Mouse (Mus musculus): ENCODE data around the gene Hcn1. TPM values are rescaled to one million over a fixed set of nuclear protein-coding genes. Genes with fewer than 3 reads are reported as not detected.

Hcn1 gene
- 0.26 and 0.37 TPM in 2 replicates for polyA plus RNA-seq (2012; rRNA removed)

- Histone ChIP-seq H3K27ac (ENCODE audit: control insufficient read depth, insufficient read depth, low read depth, low read length) (no peak within 1 kb of the TSS), H3K4me1 (ENCODE audit: control insufficient read depth, insufficient read depth, low read length) (peaks cover 6% of the 10 kb centered on the region; the same call in 1 of the 2 replicates), H3K36me3 (ENCODE audit: control insufficient read depth, insufficient read depth, low read length) (no peaks in the 10 kb centered on the region), H3K27me3 (ENCODE audit: control insufficient read depth, insufficient read depth, low read length) (0 out of 2 replicates have a peak, but pooled peaks cover 2% of the 10 kb centered on the region), H3K4me3 (ENCODE audit: control insufficient read depth, low read depth, low read length) (peak within 1 kb of the TSS; percentile 67)
- peak; percentile 81 for TF ChIP-seq CTCF (IDR thresholded peaks at IDR 0.05; ENCODE audit: control insufficient read depth, insufficient read depth, insufficient replicate concordance, low read depth, low read length)
- no peak for TF ChIP-seq POLR2A (IDR thresholded peaks at IDR 0.05; ENCODE audit: control insufficient read depth, low read depth, low read length)
Observed at GRCm38 (mm10) chr13:117602181-117602580, at the start of gene Hcn1. TSS of gene Hcn1 (plus strand) at chr13:117602320.

DNA sequence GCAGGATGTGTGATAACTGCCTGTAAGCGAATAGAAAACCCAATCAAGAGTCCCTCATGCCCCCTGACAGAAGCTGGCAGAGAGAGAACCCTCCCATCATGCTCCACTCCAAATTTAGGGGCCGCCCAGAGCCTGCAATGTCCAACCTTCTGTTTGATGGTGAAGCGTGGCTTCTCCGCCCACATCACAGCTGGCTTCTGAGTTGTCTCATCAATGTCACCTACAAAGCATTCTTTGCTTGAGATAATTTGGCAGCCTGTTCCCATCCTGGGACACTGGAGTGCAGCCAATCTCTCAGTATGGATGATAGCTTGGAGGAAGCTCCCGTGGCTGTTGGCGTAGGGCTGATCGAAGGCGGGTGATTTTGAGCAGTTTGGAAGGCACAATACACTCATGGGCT is 34.9 kb upstream of the Hcn1 start:
- no peaks in the 10 kb centered on the region for H3K27me3 ChIP-seq (ENCODE audit: control insufficient read depth, insufficient read depth, low read length)
- no peak overlapping the region for H3K27ac ChIP-seq (ENCODE audit: control insufficient read depth, insufficient read depth, low read depth, low read length)
- H3K36me3 ChIP-seq (ENCODE audit: control insufficient read depth, insufficient read depth, low read length): no peaks in the 10 kb centered on the region
- H3K4me1 ChIP-seq (ENCODE audit: control insufficient read depth, insufficient read depth, low read length): peaks cover 7% of the 10 kb centered on the region
- TF ChIP-seq POLR2A (IDR thresholded peaks at IDR 0.05; ENCODE audit: control insufficient read depth, low read depth, low read length): no peak
- no peak for TF ChIP-seq CTCF (IDR thresholded peaks at IDR 0.05; ENCODE audit: control insufficient read depth, insufficient read depth, insufficient replicate concordance, low read depth, low read length)
- no peak overlapping the region for H3K4me3 ChIP-seq (ENCODE audit: control insufficient read depth, low read depth, low read length)

GRCm38 (mm10) chr13:117571747-117572146 is 30.4 kb upstream of the Hcn1 start:
- H3K27ac ChIP-seq (ENCODE audit: control insufficient read depth, insufficient read depth, low read depth, low read length): no peak overlapping the region
- no peak overlapping the region for H3K4me3 ChIP-seq (ENCODE audit: control insufficient read depth, low read depth, low read length)
- no peaks in the 10 kb centered on the region for H3K27me3 ChIP-seq (ENCODE audit: control insufficient read depth, insufficient read depth, low read length)
- peaks cover 7% of the 10 kb centered on the region for H3K4me1 ChIP-seq (ENCODE audit: control insufficient read depth, insufficient read depth, low read length)
- H3K36me3 ChIP-seq (ENCODE audit: control insufficient read depth, insufficient read depth, low read length): no peaks in the 10 kb centered on the region
- no peak for TF ChIP-seq POLR2A (IDR thresholded peaks at IDR 0.05; ENCODE audit: control insufficient read depth, low read depth, low read length)
- no peak for TF ChIP-seq CTCF (IDR thresholded peaks at IDR 0.05; ENCODE audit: control insufficient read depth, insufficient read depth, insufficient replicate concordance, low read depth, low read length)

DNA sequence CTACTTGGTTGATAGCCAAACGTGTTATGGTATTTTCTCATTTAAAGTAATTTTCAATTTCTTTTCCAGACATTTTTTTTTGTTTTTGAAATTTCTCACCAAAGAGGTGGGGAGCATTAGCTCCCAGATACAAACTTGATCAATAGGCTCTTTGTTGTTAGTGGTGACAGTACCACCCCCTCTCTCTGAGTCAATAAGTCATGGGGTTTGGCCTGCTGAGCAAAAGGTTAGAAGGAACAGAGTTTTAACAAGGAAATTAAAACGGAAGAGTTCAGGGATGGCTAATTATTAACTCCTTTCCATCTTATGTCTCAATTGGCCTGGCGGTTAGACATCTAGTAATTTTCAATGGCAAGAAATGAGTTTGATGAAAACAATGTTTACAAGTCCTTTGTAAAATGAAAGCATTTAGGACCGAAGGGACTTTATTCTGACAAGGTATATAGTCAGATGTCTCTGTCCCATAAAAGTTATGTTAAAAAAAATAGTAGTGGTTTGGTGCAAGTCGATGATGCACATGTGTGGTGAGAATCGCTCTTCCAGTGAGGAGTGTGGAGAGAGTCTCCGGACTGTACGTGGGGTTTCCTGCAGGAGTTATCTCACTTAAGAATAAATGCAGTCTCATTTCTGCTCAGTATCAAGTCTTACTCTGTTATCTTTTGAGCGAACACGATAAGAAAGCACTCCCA is 7.5 kb upstream of the Hcn1 start:
- Histone ChIP-seq H3K4me1 (ENCODE audit: control insufficient read depth, insufficient read depth, low read length) (peaks cover 2% of the 10 kb centered on the region; the same call in 1 of the 2 replicates), H3K4me3 (ENCODE audit: control insufficient read depth, low read depth, low read length) (no peak overlapping the region), H3K27me3 (ENCODE audit: control insufficient read depth, insufficient read depth, low read length) (no peaks in the 10 kb centered on the region), H3K36me3 (ENCODE audit: control insufficient read depth, insufficient read depth, low read length) (no peaks in the 10 kb centered on the region), H3K27ac (ENCODE audit: control insufficient read depth, insufficient read depth, low read depth, low read length) (no peak overlapping the region)
- TF ChIP-seq CTCF (IDR thresholded peaks at IDR 0.05; ENCODE audit: control insufficient read depth, insufficient read depth, insufficient replicate concordance, low read depth, low read length): no peak

DNA sequence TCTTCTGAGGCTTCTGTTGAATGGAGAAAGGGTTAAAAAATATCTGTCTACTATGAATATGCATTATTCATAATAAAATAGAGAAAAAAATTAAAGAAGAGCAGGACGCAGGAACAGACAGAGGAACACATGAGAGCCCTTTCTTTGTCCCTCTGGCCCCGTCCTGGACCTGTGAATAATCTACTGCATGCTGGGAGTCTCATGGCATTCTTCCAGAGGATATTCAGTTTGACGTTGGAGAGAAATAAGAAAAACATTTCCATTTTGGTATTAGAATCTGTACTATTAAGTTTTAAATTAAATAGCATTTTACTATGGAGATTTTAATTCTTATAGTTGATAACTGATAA is 7.0 kb upstream of the Hcn1 start:
- no peak overlapping the region for H3K4me3 ChIP-seq (ENCODE audit: control insufficient read depth, low read depth, low read length)
- peaks cover 2% of the 10 kb centered on the region; the same call in 1 of the 2 replicates for H3K4me1 ChIP-seq (ENCODE audit: control insufficient read depth, insufficient read depth, low read length)
- H3K36me3 ChIP-seq (ENCODE audit: control insufficient read depth, insufficient read depth, low read length): no peaks in the 10 kb centered on the region
- H3K27ac ChIP-seq (ENCODE audit: control insufficient read depth, insufficient read depth, low read depth, low read length): no peak overlapping the region
- no peaks in the 10 kb centered on the region for H3K27me3 ChIP-seq (ENCODE audit: control insufficient read depth, insufficient read depth, low read length)
- TF ChIP-seq CTCF (IDR thresholded peaks at IDR 0.05; ENCODE audit: control insufficient read depth, insufficient read depth, insufficient replicate concordance, low read depth, low read length): no peak
- no peak for TF ChIP-seq POLR2A (IDR thresholded peaks at IDR 0.05; ENCODE audit: control insufficient read depth, low read depth, low read length)

DNA sequence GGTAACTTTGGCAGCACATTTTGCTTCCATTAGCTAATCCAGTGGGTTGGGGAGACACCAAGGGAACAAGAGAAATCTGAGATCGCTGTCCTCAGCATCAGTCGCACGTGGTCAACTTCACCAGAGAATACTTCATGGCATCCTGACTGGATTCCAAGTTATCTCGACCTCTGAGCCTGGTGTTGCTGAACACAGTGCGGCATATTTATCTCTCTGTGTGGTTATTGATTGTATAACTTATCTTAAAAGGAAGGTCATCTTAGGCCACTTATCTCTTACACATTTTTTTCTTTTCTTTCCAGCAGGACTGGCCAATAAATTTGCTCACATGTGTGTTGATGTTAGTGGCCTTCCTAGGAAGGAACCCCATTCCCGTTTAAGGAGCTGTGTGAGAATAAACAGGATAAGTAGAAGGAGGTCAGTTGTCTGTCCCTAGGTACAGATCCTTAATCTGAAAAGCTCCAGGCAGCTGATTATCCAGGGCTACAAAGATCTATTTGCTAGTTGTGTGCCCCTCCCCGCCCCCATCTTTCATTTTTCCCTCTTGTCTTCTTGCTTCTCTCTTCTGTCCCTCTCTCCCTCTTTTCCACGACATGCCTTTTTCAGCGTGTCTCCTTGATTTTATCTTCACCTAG is 672 bp upstream of the Hcn1 start:
- Histone ChIP-seq H3K4me1 (ENCODE audit: control insufficient read depth, insufficient read depth, low read length) (peaks cover 6% of the 10 kb centered on the region; the same call in 1 of the 2 replicates), H3K4me3 (ENCODE audit: control insufficient read depth, low read depth, low read length) (no peak overlapping the region), H3K36me3 (ENCODE audit: control insufficient read depth, insufficient read depth, low read length) (no peaks in the 10 kb centered on the region), H3K27ac (ENCODE audit: control insufficient read depth, insufficient read depth, low read depth, low read length) (no peak overlapping the region), H3K27me3 (ENCODE audit: control insufficient read depth, insufficient read depth, low read length) (0 out of 2 replicates have a peak, but pooled peaks cover 2% of the 10 kb centered on the region)
- TF ChIP-seq CTCF (IDR thresholded peaks at IDR 0.05; ENCODE audit: control insufficient read depth, insufficient read depth, insufficient replicate concordance, low read depth, low read length) (no peak), POLR2A (IDR thresholded peaks at IDR 0.05; ENCODE audit: control insufficient read depth, low read depth, low read length) (no peak)

GRCm38 (mm10) chr13:117602617-117603358 is 668 bp downstream of the Hcn1 start:
- Histone ChIP-seq H3K27me3 (ENCODE audit: control insufficient read depth, insufficient read depth, low read length) (0 out of 2 replicates have a peak, but pooled peaks cover 2% of the 10 kb centered on the region), H3K4me1 (ENCODE audit: control insufficient read depth, insufficient read depth, low read length) (peaks cover 6% of the 10 kb centered on the region; the same call in 1 of the 2 replicates), H3K4me3 (ENCODE audit: control insufficient read depth, low read depth, low read length) (peak overlapping the region; percentile 67), H3K27ac (ENCODE audit: control insufficient read depth, insufficient read depth, low read depth, low read length) (no peak overlapping the region), H3K36me3 (ENCODE audit: control insufficient read depth, insufficient read depth, low read length) (no peaks in the 10 kb centered on the region)
- no peak for TF ChIP-seq CTCF (IDR thresholded peaks at IDR 0.05; ENCODE audit: control insufficient read depth, insufficient read depth, insufficient replicate concordance, low read depth, low read length)
- no peak for TF ChIP-seq POLR2A (IDR thresholded peaks at IDR 0.05; ENCODE audit: control insufficient read depth, low read depth, low read length)
